Mouse (Mus musculus) skeletal muscle tissue, postnatal 0 days (tissue): Measurements from ENCODE around the gene Ccnl2. TPM values are rescaled to one million over a fixed set of nuclear protein-coding genes. Genes with fewer than 3 reads are reported as not detected.

ENCODE experiments used
- microRNA-seq, 2 experiments: library from miRNA; unstranded; fragments of <30 nt; microRNA quantifications; one replicate each; pipeline ENCODE4; 2016
- polyA plus RNA-seq: library from polyadenylated mRNA; unstranded; fragments of >200 nt; fragmentation: Nextera tagmentation; extraction: Ambion mirVana; gene quantifications from 2 replicates; pipeline ENCODE4 v1.2.1, GENCODE M21; 2015

Gene Ccnl2
- polyA plus RNA-seq, result 89.3 and 91.0 TPM in 2 replicates

GRCm38 (mm10) chr4:155811929-155812664, at the start of gene Ccnl2:
Gene Ccnl2, plus strand, starts transcription at chr4:155812489.

GRCm38 (mm10) chr4:155774280-155774754, 38.0 kb upstream of the Ccnl2 start, which contains the start of gene Vwa1:
Gene Vwa1, minus strand, starts transcription at chr4:155774698.

GRCm38 (mm10) chr4:155785819-155786218, 26.5 kb upstream of the Ccnl2 start, which contains the start of gene Tmem88b:
Gene Tmem88b, minus strand, starts transcription at chr4:155785874.

GRCm38 (mm10) chr4:155790021-155790489, 22.2 kb upstream of the Ccnl2 start, which contains the start of gene Ankrd65:
Gene Ankrd65, plus strand, starts transcription at chr4:155790439.

GRCm38 (mm10) chr4:155802741-155803339, 9.4 kb upstream of the Ccnl2 start, which contains the start of gene Mrpl20:
Gene Mrpl20, plus strand, starts transcription at chr4:155802878.

GRCm38 (mm10) chr4:155831205-155831766, 19.0 kb downstream of the Ccnl2 start, which contains the start of gene Aurkaip1:
Gene Aurkaip1, plus strand, starts transcription at chr4:155831272.

GRCm38 (mm10) chr4:155839483-155839910, 27.2 kb downstream of the Ccnl2 start, which contains the start of gene Mxra8:
Gene Mxra8, plus strand, starts transcription at chr4:155839680.

GRCm38 (mm10) chr4:155846871-155847578, 34.7 kb downstream of the Ccnl2 start, which contains the start of gene Dvl1:
Gene Dvl1, plus strand, starts transcription at chr4:155847402.

GRCm38 (mm10) chr4:155863001-155863400, 50.7 kb downstream of the Ccnl2 start, which contains the start of gene Tas1r3:
Gene Tas1r3, minus strand, starts transcription at chr4:155863362.

GRCm38 (mm10) chr4:155869317-155870033, 57.2 kb downstream of the Ccnl2 start, which contains the start of the genes Cptp and Ints11:
Gene Cptp, minus strand, starts transcription at chr4:155869440.
Gene Ints11, plus strand, starts transcription at chr4:155869546.

Small RNA genes within 50 kb of the gene (microRNA-seq; reads per million reads assigned to microRNA genes)
- 0 reads per million in 2 experiments for gene Gm27743

Other genes with a start within 250 kb of the Ccnl2 start
- 3.5 and 3.7 TPM in 2 replicates for gene Slc35e2, start 211.1 kb upstream of the Ccnl2 start, polyA plus RNA-seq
- gene Cdk11b, start 187.6 kb upstream of the Ccnl2 start, polyA plus RNA-seq, result 39.1 and 44.5 TPM in 2 replicates
- not detected in 2 replicates for gene Gm10563, start 167.1 kb upstream of the Ccnl2 start, polyA plus RNA-seq
- gene Mmp23, start 159.1 kb upstream of the Ccnl2 start, polyA plus RNA-seq, result 38.5 and 62.9 TPM in 2 replicates
- gene Mib2, start 143.3 kb upstream of the Ccnl2 start, polyA plus RNA-seq, result 13.3 and 14.7 TPM in 2 replicates
- gene Fndc10, start 118.1 kb upstream of the Ccnl2 start, polyA plus RNA-seq, result 4.6 and 6.1 TPM in 2 replicates
- 90.9 and 95.8 TPM in 2 replicates for gene Ssu72, start 107.7 kb upstream of the Ccnl2 start, polyA plus RNA-seq
- gene Tmem240, start 77.7 kb upstream of the Ccnl2 start, polyA plus RNA-seq, result 0.28 and 0.58 TPM in 2 replicates
- gene Atad3a, start 51.4 kb upstream of the Ccnl2 start, polyA plus RNA-seq, result 56.3 and 59.2 TPM in 2 replicates
- 20.3 and 22.5 TPM in 2 replicates for gene Vwa1, start 37.8 kb upstream of the Ccnl2 start, polyA plus RNA-seq
- 1.4 and 1.5 TPM in 2 replicates for gene Tmem88b, start 26.6 kb upstream of the Ccnl2 start, polyA plus RNA-seq
- gene Ankrd65, start 22.1 kb upstream of the Ccnl2 start, polyA plus RNA-seq, result 0.13 and 0.15 TPM in 2 replicates
- 172 and 176 TPM in 2 replicates for gene Mrpl20, start 9.6 kb upstream of the Ccnl2 start, polyA plus RNA-seq
- gene Aurkaip1, start 18.8 kb downstream of the Ccnl2 start, polyA plus RNA-seq, result 131 and 148 TPM in 2 replicates
- 109 and 120 TPM in 2 replicates for gene Mxra8, start 27.2 kb downstream of the Ccnl2 start, polyA plus RNA-seq
- 13.5 and 16.4 TPM in 2 replicates for gene Dvl1, start 34.9 kb downstream of the Ccnl2 start, polyA plus RNA-seq
- gene Tas1r3, start 50.9 kb downstream of the Ccnl2 start, polyA plus RNA-seq, result 0.16 and 0.21 TPM in 2 replicates
- 8.0 and 8.1 TPM in 2 replicates for gene Cptp, start 57.0 kb downstream of the Ccnl2 start, polyA plus RNA-seq
- 23.9 and 26.2 TPM in 2 replicates for gene Ints11, start 57.1 kb downstream of the Ccnl2 start, polyA plus RNA-seq
- gene Pusl1, start 79.3 kb downstream of the Ccnl2 start, polyA plus RNA-seq, result 24.9 and 28.0 TPM in 2 replicates
- 9.6 and 9.8 TPM in 2 replicates for gene Acap3, start 79.3 kb downstream of the Ccnl2 start, polyA plus RNA-seq
- 65.7 and 69.6 TPM in 2 replicates for gene Ube2j2, start 131.3 kb downstream of the Ccnl2 start, polyA plus RNA-seq
- gene C1qtnf12, start 149.8 kb downstream of the Ccnl2 start, polyA plus RNA-seq, result 22.7 and 51.1 TPM in 2 replicates
- gene B3galt6, start 180.2 kb downstream of the Ccnl2 start, polyA plus RNA-seq, result 8.4 and 8.5 TPM in 2 replicates
- 85.8 and 116 TPM in 2 replicates for gene Sdf4, start 180.4 kb downstream of the Ccnl2 start, polyA plus RNA-seq
- gene Tnfrsf4, start 201.4 kb downstream of the Ccnl2 start, polyA plus RNA-seq, result 0.23 and 0.38 TPM in 2 replicates
- gene Tnfrsf18, start 213.7 kb downstream of the Ccnl2 start, polyA plus RNA-seq, result 1.0 and 1.3 TPM in 2 replicates
- gene Ttll10, start 246.9 kb downstream of the Ccnl2 start, polyA plus RNA-seq, result not detected in 2 replicates